Mouse (Mus musculus) kidney, postnatal 0 days (tissue): ENCODE measurements around the gene Ralgps1. TPM values are rescaled to one million over a fixed set of nuclear protein-coding genes. Genes with fewer than 3 reads are reported as not detected.

Experiments
- ATAC-seq: fragments of 200-750 bp; cut with Nextera tagmentation; replicated peaks from 2 replicates; pipeline ENCODE4 v1.8.0; 2017; ENCODE audit warnings: low read depth, moderate number of reproducible peaks, moderate TSS enrichment, moderate library complexity; ENCODE audit not compliant: low FRiP score
- DNase-seq: peaks from one replicate; pipeline ENCODE4 v3.0.0-alpha.2; 2016; ENCODE audit warnings: low spot score
- H3K27ac ChIP-seq: fragments of 300-500 bp; sonication (generic); 2 replicates; pipeline ENCODE4 v1.5.1; 2014; ENCODE audit warnings: mild to moderate bottlenecking
- H3K27me3 ChIP-seq: fragments of 300-500 bp; sonication (generic); 2 replicates; pipeline ENCODE4 v1.6.1; 2014; ENCODE audit warnings: low read length, mixed read lengths; ENCODE audit not compliant: insufficient read depth
- H3K36me3 ChIP-seq: fragments of 300-500 bp; sonication (generic); 2 replicates; pipeline ENCODE4 v1.6.1; 2014; ENCODE audit warnings: low read length, mixed read lengths; ENCODE audit not compliant: insufficient read depth
- H3K4me1 ChIP-seq: fragments of 300-500 bp; sonication (generic); replicated peaks from 2 replicates; pipeline ENCODE4 v1.6.1; 2014; ENCODE audit warnings: antibody characterized with exemption, low read length, mixed read lengths; ENCODE audit not compliant: insufficient read depth
- H3K4me2 ChIP-seq: fragments of 300-500 bp; sonication (generic); 2 replicates; pipeline ENCODE4 v1.6.1; 2014; ENCODE audit warnings: mild to moderate bottlenecking, low read length, moderate library complexity, mixed read lengths
- H3K4me3 ChIP-seq: fragments of 300-500 bp; sonication (generic); replicated peaks from 2 replicates; pipeline ENCODE4 v1.5.1; 2014; ENCODE audit warnings: low read depth, low read length
- H3K9ac ChIP-seq: fragments of 300-500 bp; sonication (generic); 2 replicates; pipeline ENCODE4 v1.6.1; 2014; ENCODE audit warnings: low read depth, low read length
- H3K9me3 ChIP-seq: fragments of 300-500 bp; sonication (generic); replicated peaks from 2 replicates; pipeline ENCODE4 v1.6.1; 2016; ENCODE audit warnings: low read length, inconsistent platforms, mixed read lengths
- CTCF ChIP-seq: IDR thresholded peaks from 2 replicates; pipeline ENCODE4 v1.5.1; 2016; ENCODE audit warnings: antibody characterized with exemption, low read depth, mild to moderate bottlenecking, moderate library complexity
- WGBS: fragments of 180-500 bp; shearing (Covaris S2); extraction: QIAGEN DNeasy Blood & Tissue Kit; methylation state at CpG from one replicate; pipeline ENCODE4 v1.1.7; 2014; 5-methylcytosine and 5-hydroxymethylcytosine counted together
- polyA plus RNA-seq: library from polyadenylated mRNA; unstranded; fragments of >200 nt; fragmentation: Nextera tagmentation; extraction: Ambion mirVana; gene quantifications from 2 replicates; pipeline ENCODE4 v1.2.1, GENCODE M21; 2015

Ralgps1 gene
- polyA plus RNA-seq, 1 experiment from 2014 or later: 3.1 TPM

GRCm38 (mm10) chr2:33177443-33178242 is 193.6 kb downstream of the Ralgps1 start:
- Histone ChIP-seq H3K9ac (no peak overlapping the region), H3K36me3 (no peaks in the 10 kb centered on the region), H3K27ac (no peak overlapping the region), H3K4me1 (peaks cover 9% of the 10 kb centered on the region; the same call in 1 of the 2 replicates), H3K4me2 (no peak overlapping the region), H3K4me3 (no peak overlapping the region), H3K9me3 (no peaks in the 10 kb centered on the region), H3K27me3 (no peaks in the 10 kb centered on the region)
- 81% methylated on average over 12 of the region's 12 CpGs for WGBS
- no peak for ATAC-seq
- DNase-seq: no peak
- no peak for TF ChIP-seq CTCF

DNA sequence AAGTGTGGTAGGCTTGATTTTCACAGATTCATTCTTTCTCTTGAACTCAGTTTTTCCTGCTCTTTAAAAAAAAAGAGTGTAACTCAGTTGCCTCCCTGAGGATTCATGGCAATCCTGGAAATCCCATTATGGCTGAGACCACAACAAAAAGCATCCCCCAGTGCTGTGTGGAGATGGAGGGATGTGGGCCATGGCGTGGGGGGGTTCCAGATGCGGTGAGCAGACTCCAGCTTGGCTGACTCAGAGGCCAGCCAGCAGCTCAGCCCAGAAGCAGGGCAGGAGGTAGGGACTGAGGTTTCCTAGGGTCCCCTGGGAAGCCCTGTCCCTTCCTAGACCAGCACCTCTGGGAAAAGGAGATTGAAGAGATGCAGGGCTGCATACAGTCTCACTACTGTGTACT is 194.4 kb downstream of the Ralgps1 start:
- Histone ChIP-seq H3K4me3 (no peak overlapping the region), H3K27me3 (no peaks in the 10 kb centered on the region), H3K36me3 (no peaks in the 10 kb centered on the region), H3K4me1 (peaks cover 9% of the 10 kb centered on the region; the same call in 1 of the 2 replicates), H3K9me3 (no peaks in the 10 kb centered on the region), H3K27ac (no peak overlapping the region), H3K9ac (no peak overlapping the region), H3K4me2 (no peak overlapping the region)
- no peak for DNase-seq
- no peak for TF ChIP-seq CTCF
- 52% methylated on average over 2 of the region's 2 CpGs for WGBS
- ATAC-seq: no peak

GRCm38 (mm10) chr2:33176516-33176915 is 194.8 kb downstream of the Ralgps1 start:
- 51% methylated on average over 7 of the region's 7 CpGs for WGBS
- peaks cover 9% of the 10 kb centered on the region; the same call in 1 of the 2 replicates for H3K4me1 ChIP-seq
- no peaks in the 10 kb centered on the region for H3K27me3 ChIP-seq
- H3K27ac ChIP-seq: no peak overlapping the region
- no peak overlapping the region for H3K4me2 ChIP-seq
- TF ChIP-seq CTCF: no peak
- DNase-seq (no peak), ATAC-seq (no peak)
- H3K4me3 ChIP-seq: no peak overlapping the region
- H3K9me3 ChIP-seq: no peaks in the 10 kb centered on the region
- H3K36me3 ChIP-seq: no peaks in the 10 kb centered on the region
- no peak overlapping the region for H3K9ac ChIP-seq

DNA sequence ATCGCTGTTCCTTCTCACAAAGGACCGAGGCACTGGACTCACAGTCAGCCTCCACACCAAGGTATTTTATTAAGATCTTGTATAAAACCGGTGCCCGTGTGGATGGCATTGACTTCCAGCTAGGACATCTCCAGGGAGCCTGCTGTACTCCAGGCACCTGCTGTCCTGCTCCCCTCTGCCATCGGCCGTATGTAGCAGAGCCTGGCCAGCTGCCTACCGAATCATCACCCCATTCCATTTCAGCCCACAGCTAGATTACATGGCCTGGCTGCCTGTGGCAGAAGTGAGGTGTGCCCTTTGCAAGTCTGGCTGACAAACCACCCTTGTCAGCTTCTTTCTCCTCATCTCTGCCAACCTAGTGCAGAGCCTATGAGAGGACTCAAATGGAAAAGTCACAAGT is 197.6 kb downstream of the Ralgps1 start:
- Histone ChIP-seq H3K4me2 (no peak overlapping the region), H3K27ac (no peak overlapping the region), H3K4me1 (peaks cover 6% of the 10 kb centered on the region; the same call in 1 of the 2 replicates), H3K9me3 (no peaks in the 10 kb centered on the region), H3K9ac (no peak overlapping the region), H3K27me3 (no peaks in the 10 kb centered on the region), H3K4me3 (no peak overlapping the region), H3K36me3 (no peaks in the 10 kb centered on the region)
- ATAC-seq: no peak
- no peak for TF ChIP-seq CTCF
- no peak for DNase-seq
- 93% methylated on average over 7 of the region's 7 CpGs for whole genome bisulfite sequencing

- no peaks in the 10 kb centered on the region for H3K9me3 ChIP-seq
- 67% methylated on average over 10 of the region's 10 CpGs for WGBS
- no peak overlapping the region for H3K4me2 ChIP-seq
- no peak overlapping the region for H3K4me3 ChIP-seq
- H3K9ac ChIP-seq: no peak overlapping the region
- no peak overlapping the region for H3K27ac ChIP-seq
- no peak for TF ChIP-seq CTCF
- no peak for DNase-seq
- H3K27me3 ChIP-seq: no peaks in the 10 kb centered on the region
- no peaks in the 10 kb centered on the region for H3K36me3 ChIP-seq
- H3K4me1 ChIP-seq: peaks cover 6% of the 10 kb centered on the region; the same call in 1 of the 2 replicates
- ATAC-seq: no peak
These were observed 198.2 kb downstream of the Ralgps1 start for GRCm38 (mm10) chr2:33173126-33173525.

DNA sequence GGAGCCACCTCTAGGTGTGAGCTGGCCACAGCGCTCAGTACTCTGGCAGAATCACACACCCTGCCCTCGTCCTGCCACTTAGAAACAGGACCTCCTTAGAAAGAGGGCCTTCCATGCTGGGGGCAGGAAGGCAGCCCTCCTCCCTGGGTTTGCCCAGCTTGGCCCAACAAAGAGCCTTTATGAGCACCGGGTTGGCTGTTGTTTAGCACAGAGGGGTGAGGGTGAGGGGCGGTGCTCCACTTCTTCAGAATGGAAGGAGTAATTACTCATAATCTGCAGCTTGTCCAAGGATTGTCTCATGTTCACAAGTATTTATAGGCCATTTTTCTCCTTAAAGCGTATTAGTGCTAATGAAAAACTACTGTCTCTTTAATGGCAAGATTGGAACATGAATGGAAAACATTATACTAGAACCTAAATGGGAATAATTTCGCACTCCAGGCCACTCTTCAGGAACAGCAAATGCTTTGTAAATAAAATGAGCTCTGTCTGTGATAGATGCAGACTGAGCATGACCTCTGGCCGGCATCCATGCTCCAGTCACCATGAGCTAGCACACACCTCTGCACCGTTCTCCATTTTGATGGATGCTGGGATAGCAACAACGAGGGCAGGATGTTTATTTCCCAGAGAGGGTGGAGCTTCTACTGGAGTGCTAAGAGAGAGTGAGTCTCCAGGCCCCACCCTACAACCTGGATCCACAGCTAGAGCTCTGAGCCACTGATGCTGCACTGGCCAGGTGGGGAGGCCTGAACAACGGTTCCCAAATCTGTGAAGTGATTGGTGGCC is 200.3 kb downstream of the Ralgps1 start:
- Histone ChIP-seq H3K27me3 (no peaks in the 10 kb centered on the region), H3K4me2 (no peak overlapping the region), H3K36me3 (no peaks in the 10 kb centered on the region), H3K4me1 (peaks cover 13% of the 10 kb centered on the region), H3K9me3 (no peaks in the 10 kb centered on the region), H3K4me3 (no peak overlapping the region), H3K27ac (no peak overlapping the region), H3K9ac (no peak overlapping the region)
- DNase-seq (no peak), ATAC-seq (no peak)
- no peak for TF ChIP-seq CTCF
- WGBS: 61% methylated on average over 10 of the region's 10 CpGs
